Mouse (Mus musculus): Measurements from ENCODE around the gene Snrpb. TPM values are rescaled to one million over a fixed set of nuclear protein-coding genes. Genes with fewer than 3 reads are reported as not detected.

The Snrpb gene
- polyA plus RNA-seq, 1 experiment from 2014 or later, result 479 TPM

DNA sequence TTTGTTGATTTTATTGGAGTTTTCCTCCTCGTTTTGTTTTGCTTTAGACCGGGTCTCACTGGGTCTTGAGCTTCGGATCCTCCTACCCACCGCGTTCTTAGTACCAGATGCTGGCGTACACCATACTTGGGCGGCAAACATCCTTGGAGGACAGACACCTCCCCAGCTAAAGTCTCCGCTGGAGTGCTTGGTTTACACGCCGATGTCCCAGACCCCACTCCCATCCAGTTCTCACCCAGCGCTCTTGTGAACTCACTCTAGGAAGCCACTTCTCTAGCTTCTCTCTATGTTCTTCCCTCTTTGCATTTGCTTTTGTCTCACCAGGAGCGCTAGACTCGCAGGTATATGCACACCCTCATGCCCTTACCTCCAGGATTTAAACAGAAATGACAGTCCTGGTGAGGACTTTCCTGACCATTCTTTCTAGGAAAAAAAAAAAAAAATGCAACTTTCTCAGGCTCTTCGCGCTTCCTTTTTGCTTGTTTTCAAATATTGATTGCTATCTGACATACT, 360 bp upstream of the Snrpb start:
- no peaks in the 10 kb centered on the region for H3K27me3 ChIP-seq (ENCODE audit: control insufficient read depth, insufficient read depth, low read length)
- H3K9ac ChIP-seq (ENCODE audit: low read depth, low read length), result peak overlapping the region; percentile 79
- H3K9me3 ChIP-seq (replicated peaks; ENCODE audit: control insufficient read depth, low read length), result no peaks in the 10 kb centered on the region
- H3K4me2 ChIP-seq, result peak overlapping the region; percentile 82
- peaks cover 8% of the 10 kb centered on the region for H3K36me3 ChIP-seq (ENCODE audit: control insufficient read depth, insufficient read depth, low read length)
- 1% methylated on average over 15 of the region's 15 CpGs for WGBS (ENCODE audit: insufficient replicate concordance)
- H3K4me1 ChIP-seq (ENCODE audit: control insufficient read depth, insufficient read depth, low read length), result peaks cover 13% of the 10 kb centered on the region
- H3K27ac ChIP-seq (ENCODE audit: low read depth, low read length), result peak overlapping the region; percentile 24; the same call in 1 of the 2 replicates
- ATAC-seq (replicated peaks; ENCODE audit: insufficient number of reproducible peaks, low FRiP score, low TSS enrichment), result peak; percentile 39; the same call in 1 of the 2 replicates
- H3K4me3 ChIP-seq (ENCODE audit: low read depth, low read length), result peak overlapping the region; percentile 77

DNA sequence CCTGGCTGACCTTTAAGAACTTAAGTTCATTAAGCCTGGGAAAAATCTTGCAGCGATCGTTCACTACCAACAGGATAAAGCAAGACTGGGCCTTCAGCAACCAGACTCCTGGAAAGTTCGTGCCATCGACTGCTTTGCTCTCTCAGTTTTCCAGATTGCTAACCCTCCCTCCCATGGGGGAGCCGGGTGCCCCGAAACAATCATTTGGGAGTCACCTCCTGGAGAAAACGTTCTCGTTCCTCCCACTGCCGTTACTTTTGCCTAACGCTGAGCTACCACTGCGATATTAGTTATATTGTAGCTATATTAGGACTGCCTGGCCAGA, 860 bp downstream of the Snrpb start:
- Histone ChIP-seq H3K4me2 (peak overlapping the region; percentile 83), H3K9me3 (replicated peaks; ENCODE audit: control insufficient read depth, low read length) (no peaks in the 10 kb centered on the region), H3K4me1 (ENCODE audit: control insufficient read depth, insufficient read depth, low read length) (peaks cover 13% of the 10 kb centered on the region), H3K27ac (ENCODE audit: low read depth, low read length) (peak overlapping the region; percentile 94), H3K4me3 (ENCODE audit: low read depth, low read length) (peak overlapping the region; percentile 77), H3K36me3 (ENCODE audit: control insufficient read depth, insufficient read depth, low read length) (peaks cover 16% of the 10 kb centered on the region), H3K9ac (ENCODE audit: low read depth, low read length) (peak overlapping the region; percentile 99), H3K27me3 (ENCODE audit: control insufficient read depth, insufficient read depth, low read length) (no peaks in the 10 kb centered on the region)
- under 1% methylated on average over 11 of the region's 11 CpGs for WGBS (ENCODE audit: insufficient replicate concordance)
- ATAC-seq (replicated peaks; ENCODE audit: insufficient number of reproducible peaks, low FRiP score, low TSS enrichment), result no peak

DNA sequence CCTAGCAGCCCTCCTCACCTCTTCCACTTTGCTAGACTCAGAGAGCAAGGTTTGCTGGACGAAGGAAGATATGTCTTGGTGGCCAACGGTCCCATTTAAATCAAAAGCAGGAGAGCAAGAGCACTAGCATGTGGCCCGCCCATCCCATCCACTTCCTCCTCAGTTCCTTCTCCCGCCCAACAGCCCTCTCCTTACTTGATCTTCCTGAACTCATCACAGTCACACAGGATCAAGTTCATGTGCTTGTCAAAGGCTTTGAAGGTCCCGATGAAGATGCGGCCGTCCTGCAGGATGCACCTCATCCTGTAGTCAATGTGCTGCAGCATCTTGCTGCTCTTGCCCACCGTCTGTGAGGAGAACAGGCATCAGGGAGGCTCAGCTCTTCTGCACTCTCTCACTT, 2.4 kb downstream of the Snrpb start:
- no peaks in the 10 kb centered on the region for H3K27me3 ChIP-seq (ENCODE audit: control insufficient read depth, insufficient read depth, low read length)
- 69% methylated on average over 8 of the region's 8 CpGs for WGBS (ENCODE audit: insufficient replicate concordance)
- peak overlapping the region; percentile 83 for H3K4me2 ChIP-seq
- peaks cover 13% of the 10 kb centered on the region for H3K4me1 ChIP-seq (ENCODE audit: control insufficient read depth, insufficient read depth, low read length)
- H3K27ac ChIP-seq (ENCODE audit: low read depth, low read length), result no peak overlapping the region
- H3K36me3 ChIP-seq (ENCODE audit: control insufficient read depth, insufficient read depth, low read length), result peaks cover 30% of the 10 kb centered on the region
- no peak for ATAC-seq (replicated peaks; ENCODE audit: insufficient number of reproducible peaks, low FRiP score, low TSS enrichment)
- H3K4me3 ChIP-seq (ENCODE audit: low read depth, low read length), result 0 out of 2 replicates have a peak overlapping the region, but pooled peaks have one; percentile 77
- no peak overlapping the region for H3K9ac ChIP-seq (ENCODE audit: low read depth, low read length)
- no peaks in the 10 kb centered on the region for H3K9me3 ChIP-seq (replicated peaks; ENCODE audit: control insufficient read depth, low read length)

DNA sequence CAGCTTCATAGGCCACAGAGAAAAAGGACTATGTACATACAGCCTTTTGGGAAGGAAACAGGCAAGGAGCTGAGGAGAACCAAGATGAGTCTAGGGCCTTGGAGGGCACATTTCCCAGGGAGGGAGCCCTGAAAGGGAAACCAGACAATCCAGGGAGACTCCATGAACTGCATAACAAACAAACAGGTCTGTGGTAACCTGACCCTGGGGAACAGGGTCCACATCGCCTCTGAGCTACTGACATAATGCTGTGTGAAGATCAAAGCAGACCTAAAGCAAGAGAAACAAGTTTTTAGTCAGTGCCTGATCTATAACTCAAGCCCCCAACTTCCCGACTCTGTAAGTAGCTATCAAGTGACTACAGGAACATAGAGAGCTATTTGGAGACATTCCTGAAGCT, 7.5 kb downstream of the Snrpb start:
- no peak overlapping the region for H3K4me2 ChIP-seq
- no peak overlapping the region for H3K9ac ChIP-seq (ENCODE audit: low read depth, low read length)
- peaks cover 39% of the 10 kb centered on the region for H3K36me3 ChIP-seq (ENCODE audit: control insufficient read depth, insufficient read depth, low read length)
- H3K4me3 ChIP-seq (ENCODE audit: low read depth, low read length), result no peak overlapping the region
- no peaks in the 10 kb centered on the region for H3K4me1 ChIP-seq (ENCODE audit: control insufficient read depth, insufficient read depth, low read length)
- H3K27me3 ChIP-seq (ENCODE audit: control insufficient read depth, insufficient read depth, low read length), result no peaks in the 10 kb centered on the region
- H3K27ac ChIP-seq (ENCODE audit: low read depth, low read length), result no peak overlapping the region
- no peak for ATAC-seq (replicated peaks; ENCODE audit: insufficient number of reproducible peaks, low FRiP score, low TSS enrichment)
- H3K9me3 ChIP-seq (replicated peaks; ENCODE audit: control insufficient read depth, low read length), result no peaks in the 10 kb centered on the region
- WGBS (ENCODE audit: insufficient replicate concordance), result 79% methylated on average over 2 of the region's 2 CpGs

DNA sequence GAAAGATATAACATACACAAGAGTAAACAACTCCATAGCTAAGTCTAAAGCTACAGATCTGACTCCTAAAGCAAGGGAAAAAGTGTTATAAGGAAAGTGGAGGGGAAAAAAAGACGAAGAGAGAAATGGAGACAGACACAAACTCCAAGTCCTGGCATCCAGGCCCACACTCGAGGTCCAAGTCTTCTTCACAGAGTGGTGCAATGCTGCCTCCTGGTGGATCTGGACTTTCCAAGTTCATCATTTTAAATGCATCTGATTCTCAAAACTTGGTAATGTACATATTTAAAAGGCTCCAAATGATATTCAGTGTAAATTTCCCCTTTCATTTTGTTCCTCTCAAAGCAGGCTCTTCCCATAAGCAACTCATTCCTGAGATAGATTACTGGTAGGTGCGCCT, 11.3 kb downstream of the Snrpb start:
- 58% methylated on average over 3 of the region's 3 CpGs for WGBS (ENCODE audit: insufficient replicate concordance)
- H3K4me3 ChIP-seq (ENCODE audit: low read depth, low read length), result no peak overlapping the region
- peaks cover 21% of the 10 kb centered on the region for H3K36me3 ChIP-seq (ENCODE audit: control insufficient read depth, insufficient read depth, low read length)
- no peak overlapping the region for H3K27ac ChIP-seq (ENCODE audit: low read depth, low read length)
- no peak overlapping the region for H3K9ac ChIP-seq (ENCODE audit: low read depth, low read length)
- no peak for ATAC-seq (replicated peaks; ENCODE audit: insufficient number of reproducible peaks, low FRiP score, low TSS enrichment)
- no peaks in the 10 kb centered on the region for H3K27me3 ChIP-seq (ENCODE audit: control insufficient read depth, insufficient read depth, low read length)
- no peaks in the 10 kb centered on the region for H3K9me3 ChIP-seq (replicated peaks; ENCODE audit: control insufficient read depth, low read length)
- no peak overlapping the region for H3K4me2 ChIP-seq
- no peaks in the 10 kb centered on the region for H3K4me1 ChIP-seq (ENCODE audit: control insufficient read depth, insufficient read depth, low read length)

- ATAC-seq (replicated peaks; ENCODE audit: insufficient number of reproducible peaks, low FRiP score, low TSS enrichment), result no peak
- no peak overlapping the region for H3K9ac ChIP-seq (ENCODE audit: low read depth, low read length)
- H3K4me1 ChIP-seq (ENCODE audit: control insufficient read depth, insufficient read depth, low read length), result no peaks in the 10 kb centered on the region
- no peak overlapping the region for H3K4me3 ChIP-seq (ENCODE audit: low read depth, low read length)
- no peak overlapping the region for H3K27ac ChIP-seq (ENCODE audit: low read depth, low read length)
- H3K27me3 ChIP-seq (ENCODE audit: control insufficient read depth, insufficient read depth, low read length), result no peaks in the 10 kb centered on the region
- no peaks in the 10 kb centered on the region for H3K9me3 ChIP-seq (replicated peaks; ENCODE audit: control insufficient read depth, low read length)
- WGBS (ENCODE audit: insufficient replicate concordance), result 66% methylated on average over 9 of the region's 9 CpGs
- H3K36me3 ChIP-seq (ENCODE audit: control insufficient read depth, insufficient read depth, low read length), result peaks cover 8% of the 10 kb centered on the region
- no peak overlapping the region for H3K4me2 ChIP-seq
Measured at GRCm38 (mm10) chr2:130166311-130167214, 12.6 kb downstream of the Snrpb start.

DNA sequence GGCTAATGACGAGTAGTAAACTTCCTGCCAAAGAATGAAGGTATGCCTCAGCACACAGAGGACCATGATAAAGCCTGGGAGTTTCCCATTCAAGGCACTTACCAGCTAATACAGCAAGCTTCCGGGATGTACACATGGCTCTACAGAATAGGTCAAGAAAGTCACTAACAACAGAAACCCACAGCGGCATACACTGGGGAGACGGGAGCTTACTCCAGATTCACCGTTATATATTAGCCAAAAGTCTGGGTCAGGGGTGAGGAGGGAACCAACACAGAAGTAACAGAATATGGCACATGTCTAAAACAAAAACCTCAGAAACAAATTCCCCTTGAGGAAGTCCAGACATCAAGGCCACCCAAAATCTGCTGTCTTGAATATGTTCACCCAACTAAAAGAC, 16.5 kb downstream of the Snrpb start:
- H3K36me3 ChIP-seq (ENCODE audit: control insufficient read depth, insufficient read depth, low read length), result peaks cover 2% of the 10 kb centered on the region; the same call in 1 of the 2 replicates
- H3K4me2 ChIP-seq, result no peak overlapping the region
- H3K27me3 ChIP-seq (ENCODE audit: control insufficient read depth, insufficient read depth, low read length), result no peaks in the 10 kb centered on the region
- H3K27ac ChIP-seq (ENCODE audit: low read depth, low read length), result no peak overlapping the region
- no peaks in the 10 kb centered on the region for H3K4me1 ChIP-seq (ENCODE audit: control insufficient read depth, insufficient read depth, low read length)
- no peak overlapping the region for H3K4me3 ChIP-seq (ENCODE audit: low read depth, low read length)
- H3K9ac ChIP-seq (ENCODE audit: low read depth, low read length), result no peak overlapping the region
- 73% methylated on average over 5 of the region's 5 CpGs for WGBS (ENCODE audit: insufficient replicate concordance)
- no peaks in the 10 kb centered on the region for H3K9me3 ChIP-seq (replicated peaks; ENCODE audit: control insufficient read depth, low read length)
- ATAC-seq (replicated peaks; ENCODE audit: insufficient number of reproducible peaks, low FRiP score, low TSS enrichment), result no peak

- Histone ChIP-seq H3K27ac (ENCODE audit: low read depth, low read length) (no peak overlapping the region), H3K4me2 (no peak overlapping the region), H3K36me3 (ENCODE audit: control insufficient read depth, insufficient read depth, low read length) (no peaks in the 10 kb centered on the region), H3K4me3 (ENCODE audit: low read depth, low read length) (no peak overlapping the region), H3K4me1 (ENCODE audit: control insufficient read depth, insufficient read depth, low read length) (no peaks in the 10 kb centered on the region), H3K9ac (ENCODE audit: low read depth, low read length) (no peak overlapping the region), H3K9me3 (replicated peaks; ENCODE audit: control insufficient read depth, low read length) (no peaks in the 10 kb centered on the region), H3K27me3 (ENCODE audit: control insufficient read depth, insufficient read depth, low read length) (no peaks in the 10 kb centered on the region)
- WGBS (ENCODE audit: insufficient replicate concordance), result 56% methylated on average over 4 of the region's 4 CpGs
- ATAC-seq (replicated peaks; ENCODE audit: insufficient number of reproducible peaks, low FRiP score, low TSS enrichment), result no peak
Measured at GRCm38 (mm10) chr2:130158088-130158437, 21.1 kb downstream of the Snrpb start.
